Mouse (Mus musculus) mesoderm, embryonic 11.5 days (tissue): ENCODE measurements around the gene Eya2.
A peak's percentile ranks its signal among the peaks of the same experiment; 100 is the strongest.

Experiments
- DNase-seq: peaks from one replicate; pipeline ENCODE4 v3.0.0-alpha.2; 2012; ENCODE audit warnings: low read depth, low spot score

Gene Eya2

GRCm38 (mm10) chr2:165818570-165818969 lies 223.7 kb downstream of the Eya2 start:
- DNase-seq, result no peak

- peak; percentile 80 for DNase-seq
Measured at GRCm38 (mm10) chr2:165818985-165819948, 224.4 kb downstream of the Eya2 start.

GRCm38 (mm10) chr2:165820073-165820472 lies 225.2 kb downstream of the Eya2 start:
- DNase-seq, result no peak

- DNase-seq, result no peak
Measured at GRCm38 (mm10) chr2:165820504-165821095, 225.8 kb downstream of the Eya2 start.
